Mouse (Mus musculus) lung, postnatal 10 days (tissue): ENCODE measurements around the gene Ccdc124.

Experiments
- DNase-seq: peaks from one replicate; pipeline ENCODE4 v3.0.0; 2021

Ccdc124 gene

GRCm38 (mm10) chr8:70868559-70869198 is 5.1 kb downstream of the Ccdc124 start:
- DNase-seq, result peak; percentile 73

DNA sequence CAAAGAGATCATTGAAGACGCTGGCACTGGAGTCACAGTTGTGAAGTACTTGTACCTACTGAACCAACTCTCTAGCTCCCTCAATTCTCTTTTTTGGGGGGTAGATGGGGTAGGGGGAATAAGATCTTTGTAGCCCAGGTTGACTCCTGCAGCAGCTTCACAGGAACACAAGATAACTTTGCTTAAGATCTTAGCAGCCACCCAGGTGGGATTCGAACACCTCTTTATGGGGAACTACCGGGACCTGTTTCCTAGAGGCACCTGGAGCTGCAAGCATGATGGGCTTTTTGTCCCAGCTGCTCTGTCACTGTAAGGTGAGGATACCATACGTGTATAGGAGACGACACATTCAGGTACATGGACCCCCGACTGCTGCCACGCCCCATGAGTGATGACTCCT is 7.2 kb downstream of the Ccdc124 start:
- no peak for DNase-seq

- no peak for DNase-seq
Measured at GRCm38 (mm10) chr8:70866001-70866520, 7.7 kb downstream of the Ccdc124 start.

DNA sequence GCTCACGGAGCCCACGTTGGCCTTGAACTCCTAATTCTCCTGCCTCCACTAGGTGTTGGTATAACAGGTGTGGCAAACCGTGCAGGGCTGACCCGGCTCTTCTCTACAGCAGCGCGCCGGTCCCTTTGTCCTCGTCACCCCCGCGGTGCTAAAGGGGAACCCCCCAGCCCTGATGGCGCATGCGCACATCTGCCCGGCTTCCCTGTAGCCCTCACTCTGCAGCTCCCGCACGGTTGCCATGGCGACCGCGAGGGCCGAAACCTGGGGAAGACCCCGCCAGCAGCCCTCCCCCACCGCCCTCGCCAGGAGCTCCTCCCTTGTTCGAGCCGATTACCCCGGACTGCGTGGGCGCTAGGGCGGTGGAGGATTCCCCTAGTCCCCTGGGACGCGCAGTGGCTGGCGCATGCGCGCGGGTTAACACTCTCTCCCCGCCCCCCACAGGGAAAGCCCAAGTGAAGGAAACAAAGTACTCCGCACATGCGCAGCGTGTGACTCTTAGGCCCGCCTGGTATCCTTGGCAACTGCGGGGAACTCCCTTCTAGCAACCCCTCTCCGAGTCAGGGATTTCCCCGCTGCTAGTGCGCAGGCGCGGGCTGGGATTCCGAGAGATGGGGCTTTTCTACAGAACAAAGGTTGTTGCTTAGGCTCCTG is 8.3 kb downstream of the Ccdc124 start:
- DNase-seq, result peak; percentile 100

DNA sequence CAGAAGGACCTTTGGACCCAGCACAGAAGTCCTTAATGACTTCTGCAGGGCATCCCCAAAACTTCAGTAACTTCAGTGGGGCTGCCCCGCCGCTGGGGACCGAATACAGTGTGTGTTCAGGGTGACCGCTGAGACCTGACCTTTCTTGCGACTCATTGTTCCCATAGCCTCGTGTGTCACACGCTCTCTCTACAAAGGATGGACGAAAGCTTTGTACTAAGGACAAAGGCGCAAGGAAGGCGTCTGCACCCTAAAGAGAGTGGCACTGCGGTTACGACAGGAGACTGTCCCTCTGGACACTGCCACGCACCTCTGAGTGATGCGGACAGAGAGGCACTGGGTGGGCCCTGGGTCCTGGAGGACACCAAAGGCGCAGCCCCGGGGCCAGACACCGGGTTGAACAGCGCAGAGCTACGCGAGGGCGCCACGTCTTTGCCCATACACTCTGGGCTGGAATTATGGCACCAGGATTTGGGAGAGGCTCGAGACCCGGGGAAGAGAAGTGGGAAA is 9.0 kb downstream of the Ccdc124 start:
- no peak for DNase-seq

- DNase-seq, result no peak
Measured at GRCm38 (mm10) chr8:70863956-70864711, 9.6 kb downstream of the Ccdc124 start.

- peak; percentile 38 for DNase-seq
Measured at GRCm38 (mm10) chr8:70862824-70863641, 10.7 kb downstream of the Ccdc124 start, which contains the start of gene Kcnn1. Gene Kcnn1, minus strand, starts transcription at chr8:70863258.

DNA sequence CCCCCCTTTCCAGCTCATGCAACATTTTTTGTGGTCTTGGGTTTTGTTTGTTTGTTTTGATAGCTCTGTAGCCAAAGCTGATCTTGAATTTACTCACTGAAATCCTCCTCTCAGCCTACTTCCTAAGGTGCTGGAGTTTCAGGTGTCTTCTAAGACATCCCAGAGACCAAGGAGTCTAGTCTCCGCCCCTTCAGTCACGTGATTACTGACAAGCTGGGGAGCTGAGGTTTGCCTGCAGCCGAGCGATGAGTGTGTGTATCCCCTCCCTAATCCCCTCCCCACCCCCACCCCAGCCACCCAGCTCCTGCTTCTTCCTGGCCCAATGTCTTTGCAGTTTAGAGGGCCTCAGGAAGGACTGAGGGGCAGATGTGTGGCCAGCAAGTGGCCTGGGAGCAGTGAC is 16.2 kb downstream of the Ccdc124 start:
- DNase-seq, result no peak

- DNase-seq, result peak; percentile 81
Measured at GRCm38 (mm10) chr8:70856541-70857197, 17.1 kb downstream of the Ccdc124 start.

DNA sequence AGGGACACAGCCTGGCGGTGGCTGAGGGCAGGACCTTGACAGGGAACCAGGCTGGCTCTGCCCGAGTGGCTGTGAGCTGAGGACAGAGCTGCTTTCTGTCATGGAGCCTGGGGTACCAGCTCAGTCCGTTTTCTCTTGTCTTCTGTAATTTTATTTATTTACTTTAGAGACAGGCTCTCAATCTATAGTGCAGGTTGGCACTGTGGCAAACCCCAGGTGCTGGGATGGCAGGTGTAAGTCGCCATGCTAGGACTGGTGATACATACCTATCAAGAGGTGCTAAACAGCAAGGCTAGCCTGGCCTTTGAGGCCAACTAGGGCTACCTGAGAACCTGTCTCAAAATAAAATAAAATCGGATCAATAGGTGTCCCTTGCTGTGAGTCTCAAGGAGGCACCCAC is 17.7 kb downstream of the Ccdc124 start:
- DNase-seq, result no peak

GRCm38 (mm10) chr8:70853863-70854262 is 19.9 kb downstream of the Ccdc124 start:
- no peak for DNase-seq

DNA sequence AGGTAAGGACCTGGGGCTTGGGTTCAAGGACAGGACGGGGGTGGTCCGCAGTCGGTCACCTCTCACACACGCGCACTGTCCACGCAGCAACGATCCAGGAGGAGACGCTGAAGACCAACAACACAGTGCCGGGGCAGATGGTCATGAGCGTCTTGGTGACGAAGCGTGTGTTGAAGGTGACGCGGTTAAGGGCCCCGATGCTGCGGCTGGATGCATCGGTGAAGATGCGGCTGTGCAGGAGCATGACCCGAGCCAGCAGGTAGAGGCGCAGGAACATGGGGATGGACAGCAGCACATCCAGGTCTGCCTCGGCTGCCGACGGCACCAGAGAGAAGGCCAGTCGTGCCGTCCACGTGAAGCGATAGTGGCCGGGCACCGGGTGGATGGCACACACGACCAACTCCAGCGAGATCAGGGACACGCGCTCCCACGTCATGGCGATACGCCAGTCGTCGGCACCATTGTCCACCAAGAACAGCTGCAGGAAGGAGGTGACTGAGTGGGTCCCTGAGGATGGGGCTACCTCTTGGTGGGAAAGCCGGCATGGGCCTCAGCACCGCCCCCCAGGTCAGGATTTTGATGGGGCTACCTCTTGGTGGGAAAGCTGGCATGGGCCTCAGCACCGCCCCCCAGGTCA is 21.0 kb downstream of the Ccdc124 start:
- no peak for DNase-seq

GRCm38 (mm10) chr8:70851837-70852236 is 21.9 kb downstream of the Ccdc124 start:
- DNase-seq, result no peak

- DNase-seq, result no peak
Measured at GRCm38 (mm10) chr8:70850947-70851346, 22.8 kb downstream of the Ccdc124 start.

DNA sequence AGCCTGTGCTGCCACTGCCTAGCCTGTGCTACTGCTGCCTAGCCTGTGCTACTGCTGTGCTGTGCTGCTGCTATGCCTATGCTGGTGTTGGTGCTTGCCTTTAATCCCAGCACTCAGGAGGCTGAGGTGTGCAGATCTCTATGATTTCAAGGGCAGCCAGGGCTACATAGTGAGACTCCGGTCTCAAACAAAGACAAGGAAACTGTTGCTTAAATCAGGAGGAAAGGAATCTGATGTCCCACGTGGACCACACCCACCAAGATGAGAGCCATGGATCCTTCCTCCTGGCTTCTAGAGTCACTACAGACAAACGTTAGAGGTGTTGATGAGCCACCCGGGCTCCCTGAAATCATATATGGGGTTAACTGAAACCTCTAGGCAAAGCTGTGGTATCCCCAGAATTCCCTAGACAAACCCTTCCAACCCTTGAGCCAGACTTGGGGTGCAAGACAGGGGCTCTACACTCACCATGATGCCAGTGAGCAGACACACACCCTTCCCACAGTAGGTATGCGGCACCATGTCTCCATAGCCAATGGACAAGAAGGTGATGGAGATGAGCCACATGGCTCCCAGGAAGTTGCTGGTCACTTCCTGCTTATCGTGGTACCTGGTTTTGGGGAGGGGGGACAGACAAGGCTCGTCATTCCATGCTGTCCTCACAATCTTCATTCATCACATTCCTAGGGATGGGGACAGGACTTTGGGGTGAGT is 23.4 kb downstream of the Ccdc124 start:
- DNase-seq, result no peak

DNA sequence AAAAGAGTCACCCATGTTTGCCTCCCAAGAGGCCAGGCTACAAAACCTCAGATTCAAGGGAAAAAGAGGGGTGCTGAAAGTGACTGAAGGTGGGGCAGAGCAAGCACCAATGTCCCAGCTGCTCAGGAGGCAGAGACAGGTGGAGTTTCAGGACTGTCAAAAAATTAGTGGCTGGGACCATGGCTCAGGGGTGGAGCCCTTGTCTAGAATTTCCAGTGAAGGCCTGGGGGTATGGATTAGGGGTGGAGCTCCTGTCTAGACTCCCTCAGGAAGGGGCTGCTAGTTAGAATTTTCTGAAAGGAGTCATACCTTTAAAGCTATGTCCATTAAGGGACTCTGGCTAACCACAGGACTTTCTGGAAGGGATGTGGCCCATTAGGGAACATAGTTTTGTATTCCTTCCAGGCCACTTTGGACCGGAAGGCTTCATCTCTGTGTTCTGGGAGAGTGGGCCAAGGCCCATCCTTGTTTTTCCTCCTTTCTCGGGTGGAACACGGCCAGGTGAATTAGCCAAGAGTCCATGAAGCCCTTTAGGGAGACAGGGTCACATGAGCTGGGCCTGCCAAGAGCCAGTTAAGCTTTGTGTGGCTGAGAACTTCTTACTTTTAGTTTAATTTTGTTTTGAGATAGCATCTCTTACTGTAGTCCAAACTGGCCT is 24.3 kb downstream of the Ccdc124 start:
- DNase-seq, result no peak

GRCm38 (mm10) chr8:70846371-70847154 is 27.2 kb downstream of the Ccdc124 start:
- no peak for DNase-seq

DNA sequence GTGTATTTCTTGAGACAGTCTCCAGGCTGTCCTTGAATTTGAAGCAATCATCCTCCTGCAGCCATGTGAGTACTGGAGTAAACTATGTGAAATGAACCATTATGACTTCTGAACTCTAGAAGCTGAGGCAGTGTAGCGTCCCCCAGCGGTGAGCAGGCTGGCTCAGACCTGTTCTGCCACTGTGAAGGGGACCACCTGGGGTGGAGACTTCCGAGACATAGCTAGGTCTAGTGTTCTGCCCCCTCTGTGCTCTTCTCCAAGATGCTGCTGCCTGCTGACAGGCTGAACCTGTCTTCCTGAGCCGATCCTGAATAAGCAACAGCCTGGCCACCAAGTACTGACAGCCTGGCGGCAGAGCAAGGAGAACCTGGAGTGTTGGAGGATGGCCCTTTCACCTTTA is 28.6 kb downstream of the Ccdc124 start:
- no peak for DNase-seq

DNA sequence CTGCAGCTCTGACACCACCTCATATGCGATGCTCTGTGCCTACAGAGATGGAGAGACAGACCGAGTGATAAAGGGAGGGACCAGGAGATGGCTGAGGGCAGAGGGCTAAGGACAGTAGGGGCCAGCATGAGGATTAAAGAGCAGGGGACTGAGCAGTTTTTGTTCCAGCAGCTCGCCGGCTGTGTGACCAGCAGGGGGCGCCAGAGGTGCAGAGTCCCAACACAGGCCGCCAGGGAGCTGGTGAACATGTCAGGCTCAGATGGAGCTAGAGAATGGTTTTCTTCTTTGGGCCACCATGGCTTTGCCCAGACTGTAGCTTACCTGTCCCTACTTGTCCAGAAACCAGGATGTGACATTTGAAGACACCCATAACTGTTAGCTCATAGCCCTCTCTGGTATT is 29.2 kb downstream of the Ccdc124 start:
- DNase-seq, result peak; percentile 94
